Mouse (Mus musculus) layer of hippocampus, adult 11-12 months (tissue): ENCODE results near the gene Ank3.
A peak's percentile ranks its signal among the peaks of the same experiment; 100 is the strongest.

Source experiments
- DNase-seq: peaks from one replicate; pipeline ENCODE4 v3.0.0; 2022; ENCODE audit warnings: low spot score

Ank3 gene

DNA sequence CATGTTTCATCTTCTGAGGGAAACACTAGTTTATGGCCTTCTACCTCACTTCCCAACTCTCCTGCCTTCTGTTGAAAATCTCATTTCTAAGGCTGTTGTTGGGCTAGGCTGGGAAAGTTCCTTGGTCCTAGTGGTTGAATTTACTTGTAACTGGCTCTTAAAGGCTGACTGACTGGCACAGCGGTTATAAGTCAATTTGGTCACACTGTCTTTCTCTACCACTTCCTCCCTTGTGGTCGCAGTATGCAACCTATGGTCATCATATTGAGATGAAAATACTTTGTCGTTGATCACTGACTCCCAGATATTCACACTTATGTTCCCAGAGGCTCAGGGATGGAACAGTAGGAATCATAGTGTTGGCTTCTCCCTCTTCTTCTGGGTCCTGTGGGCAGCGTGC lies 584.1 kb downstream of the Ank3 start:
- no peak for DNase-seq

DNA sequence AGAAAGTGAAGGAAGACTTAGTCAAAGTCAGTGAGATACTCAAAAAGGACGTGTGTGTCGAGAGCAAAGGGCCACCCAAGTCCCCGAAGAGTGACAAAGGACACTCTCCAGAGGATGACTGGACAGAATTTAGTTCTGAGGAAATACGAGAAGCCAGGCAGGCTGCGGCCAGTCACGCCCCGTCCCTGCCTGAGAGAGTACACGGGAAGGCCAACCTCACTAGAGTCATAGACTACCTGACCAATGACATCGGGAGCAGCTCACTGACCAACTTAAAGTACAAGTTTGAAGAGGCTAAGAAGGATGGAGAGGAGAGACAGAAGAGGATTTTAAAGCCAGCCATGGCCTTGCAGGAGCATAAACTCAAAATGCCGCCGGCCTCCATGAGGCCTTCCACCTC lies 588.9 kb downstream of the Ank3 start:
- no peak for DNase-seq

DNA sequence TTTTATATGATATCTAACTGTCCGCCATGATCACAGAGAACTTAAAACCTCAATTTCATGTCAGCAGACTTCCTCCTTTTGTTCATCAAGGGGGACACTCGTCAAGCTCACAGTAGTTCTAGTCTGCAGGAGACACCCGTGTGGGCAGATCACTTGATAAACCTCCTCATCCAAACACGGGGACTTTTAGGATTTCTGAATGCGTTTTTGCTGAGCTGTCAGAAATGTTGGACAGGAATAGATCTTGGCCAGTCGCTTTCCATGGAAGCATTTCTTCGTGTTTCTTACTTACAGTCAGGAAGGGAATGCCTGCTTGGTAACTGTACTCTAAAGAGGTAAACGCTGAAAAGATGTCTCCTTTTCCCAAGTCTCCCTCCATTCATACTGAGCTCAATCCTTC lies 598.5 kb downstream of the Ank3 start:
- no peak for DNase-seq

DNA sequence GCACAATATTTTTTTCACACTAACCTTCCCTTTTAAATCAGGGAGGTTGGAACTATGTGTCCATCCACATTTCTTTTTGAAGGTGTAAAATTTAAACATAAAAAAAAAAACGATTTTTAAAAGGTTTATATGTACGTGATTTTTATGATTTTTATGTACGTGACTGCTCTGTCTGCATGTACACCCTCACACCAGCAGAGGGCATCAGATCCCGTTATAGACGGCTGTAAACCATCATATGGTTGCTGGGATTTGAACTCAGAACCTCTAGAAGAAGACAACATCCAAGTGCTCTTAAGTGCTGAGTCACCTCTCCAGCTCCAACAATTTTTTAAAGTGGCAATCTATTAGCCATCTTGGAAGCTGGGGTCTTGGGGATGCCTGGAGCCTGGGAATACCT lies 605.5 kb downstream of the Ank3 start:
- DNase-seq: no peak

DNA sequence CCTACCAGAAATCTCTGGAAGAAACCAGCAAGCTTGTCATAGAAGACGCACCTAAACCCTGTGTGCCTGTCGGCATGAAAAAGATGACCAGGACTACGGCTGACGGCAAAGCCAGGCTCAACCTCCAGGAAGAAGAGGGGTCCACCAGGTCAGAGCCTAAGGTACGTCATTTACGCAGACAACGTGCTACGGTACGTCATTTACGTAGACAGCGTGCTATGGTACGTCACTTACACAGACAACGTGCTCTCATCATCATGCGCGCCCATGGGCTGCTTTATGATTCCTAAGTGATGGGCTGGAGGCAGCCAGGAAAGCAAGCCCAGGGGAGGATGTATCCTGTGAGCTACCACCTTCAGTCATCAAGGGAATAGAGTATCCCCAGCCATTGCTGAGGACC lies 606.3 kb downstream of the Ank3 start:
- DNase-seq: no peak

DNA sequence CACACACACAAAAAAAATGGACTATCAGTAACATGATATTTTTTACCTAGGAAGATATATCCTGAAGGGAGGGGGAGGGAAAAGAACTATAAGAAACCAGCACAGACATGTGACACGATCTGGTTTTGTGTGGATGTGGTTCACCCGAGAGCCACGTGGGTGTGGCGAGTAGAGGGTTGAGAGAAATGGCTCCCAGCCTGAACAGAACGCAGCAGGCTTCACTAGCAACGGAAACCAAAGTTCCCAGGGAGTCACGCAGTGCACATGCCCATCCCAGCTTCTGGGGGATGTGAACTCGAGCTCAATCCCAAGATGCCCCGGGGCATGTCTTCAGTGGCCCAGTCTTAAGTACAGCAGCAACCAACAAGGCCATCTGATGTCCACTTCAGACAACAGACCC lies 607.8 kb downstream of the Ank3 start:
- DNase-seq: no peak

DNA sequence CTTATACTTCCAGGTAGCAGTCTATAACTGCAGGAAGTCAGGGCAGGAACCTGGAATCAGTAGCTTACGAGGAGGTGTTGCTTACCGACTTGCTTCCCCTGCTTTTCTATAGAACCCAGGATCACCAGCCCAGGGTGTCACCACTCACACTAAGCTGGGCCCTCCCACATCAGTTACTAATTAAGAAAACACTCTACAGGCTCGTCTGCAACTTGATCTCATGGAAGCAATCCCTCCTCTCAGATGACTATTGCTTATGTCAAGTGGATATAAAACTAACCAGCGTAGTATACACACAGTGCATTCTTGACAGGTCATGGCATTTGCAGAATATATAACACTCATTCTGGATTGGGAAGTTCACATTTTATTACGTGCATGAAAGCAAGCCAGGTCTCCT lies 613.2 kb downstream of the Ank3 start:
- no peak for DNase-seq

DNA sequence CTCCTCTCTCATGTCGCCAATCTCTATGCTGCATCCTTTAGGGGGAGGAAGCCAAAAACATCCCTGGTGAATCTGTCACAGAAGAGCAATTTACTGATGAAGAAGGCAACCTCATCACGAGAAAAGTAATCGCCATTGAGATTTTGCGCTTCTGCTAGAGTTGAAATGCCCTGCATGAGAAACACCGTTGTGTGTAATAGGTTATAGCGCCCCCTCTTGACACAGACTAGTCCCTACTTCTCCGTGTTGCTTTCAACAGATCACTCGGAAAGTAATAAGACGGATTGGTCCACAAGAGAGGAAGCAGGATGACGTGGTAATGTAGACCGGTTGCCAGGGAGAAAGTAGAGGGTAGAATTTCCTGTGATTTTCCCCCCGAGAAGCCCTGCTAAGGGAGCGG lies 615.4 kb downstream of the Ank3 start:
- DNase-seq: no peak

DNA sequence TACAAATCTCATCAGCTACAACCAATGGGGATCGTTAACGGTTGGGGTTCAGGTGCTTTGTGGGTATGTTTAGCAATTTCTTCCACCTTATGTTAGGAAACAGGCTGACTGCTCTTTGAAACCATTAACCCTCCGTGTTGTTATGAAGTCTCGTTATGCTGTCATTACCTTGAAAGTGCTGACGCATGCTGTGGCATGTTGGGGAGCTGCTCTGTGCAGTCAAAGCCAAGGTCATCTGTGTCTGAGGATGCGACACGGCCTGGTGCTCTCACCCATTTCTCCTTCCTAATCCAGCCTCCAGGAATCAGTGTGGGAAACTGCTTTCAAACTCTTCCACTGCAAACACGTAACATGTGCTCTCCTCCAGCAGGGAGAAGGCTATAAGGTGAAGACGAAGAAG lies 616.6 kb downstream of the Ank3 start:
- DNase-seq: no peak

DNA sequence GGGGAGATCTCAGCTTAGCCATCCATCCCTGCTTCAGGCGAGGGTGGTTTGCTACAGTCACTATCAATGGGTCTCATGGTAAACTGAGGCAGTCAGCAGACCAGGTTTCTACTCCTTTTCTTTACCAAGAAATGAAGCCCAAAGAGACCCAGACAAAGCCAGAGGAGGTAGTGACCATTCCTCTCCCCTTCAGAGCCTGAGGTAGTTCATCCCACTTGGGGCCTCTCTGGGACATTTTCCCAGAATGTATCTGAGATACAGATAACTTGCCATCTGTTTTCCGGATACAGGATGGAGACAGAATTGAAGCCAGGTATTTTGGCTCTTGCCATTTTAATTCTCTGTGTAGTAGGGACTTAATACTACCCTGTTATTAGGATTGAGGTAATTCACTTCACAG lies 620.1 kb downstream of the Ank3 start:
- no peak for DNase-seq

DNA sequence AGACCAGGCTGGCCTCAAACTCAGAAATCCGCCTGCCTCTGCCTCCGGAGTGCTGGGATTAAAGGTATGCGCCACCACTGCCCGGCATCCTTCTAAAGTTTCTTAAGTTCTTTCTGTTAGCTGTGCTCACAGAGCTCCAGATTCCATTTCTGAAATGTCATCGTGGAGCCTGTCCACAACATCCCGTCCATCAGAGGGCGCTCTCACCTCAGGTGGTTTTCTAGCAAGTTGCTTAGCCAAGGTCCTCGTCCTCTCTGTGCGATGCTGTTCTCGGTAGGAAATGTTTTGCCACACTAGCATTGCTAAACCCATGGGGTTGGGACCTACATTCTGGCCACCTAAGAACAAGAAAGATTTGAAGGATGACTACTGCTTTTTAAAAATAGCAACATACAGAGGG lies 623.1 kb downstream of the Ank3 start:
- peak; percentile 57 for DNase-seq

DNA sequence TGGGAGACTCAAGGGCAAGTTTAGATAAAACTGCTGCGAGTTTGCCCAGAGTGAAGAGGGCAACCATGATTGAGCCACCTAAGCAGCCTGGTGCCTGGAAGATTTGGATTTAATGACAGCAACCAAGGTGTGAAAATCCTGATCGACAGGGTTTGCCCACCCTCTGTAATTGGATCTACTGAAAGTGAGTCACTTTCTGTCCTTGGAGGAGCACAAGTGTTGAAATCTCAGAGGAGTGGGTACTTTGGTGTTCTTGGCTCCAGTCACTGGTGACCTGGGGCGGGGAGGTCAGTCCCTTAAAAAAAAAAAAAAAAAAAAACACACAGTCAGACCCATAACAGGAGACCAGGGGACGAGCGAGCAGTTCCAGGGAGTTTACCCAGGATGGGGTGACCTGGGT lies 624.0 kb downstream of the Ank3 start:
- no peak for DNase-seq

DNA sequence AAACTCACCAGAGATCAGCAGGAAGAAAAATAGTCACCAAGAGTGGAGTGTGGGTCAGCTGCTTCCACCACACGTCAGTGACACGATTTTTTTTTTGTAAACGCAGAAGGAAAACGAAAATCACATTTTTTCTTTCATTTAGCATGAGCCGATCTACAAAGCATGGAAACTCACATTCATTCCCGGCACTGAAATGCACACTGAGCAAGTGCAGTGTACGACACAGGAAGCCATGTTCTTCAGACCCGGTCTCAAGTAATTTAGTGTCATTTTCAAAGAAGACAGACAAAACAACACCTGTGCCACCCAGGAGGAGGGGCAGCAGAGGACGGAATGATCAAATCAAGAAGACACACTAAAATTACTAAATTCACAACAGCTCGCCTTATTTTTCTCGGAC lies 625.3 kb downstream of the Ank3 start:
- no peak for DNase-seq

DNA sequence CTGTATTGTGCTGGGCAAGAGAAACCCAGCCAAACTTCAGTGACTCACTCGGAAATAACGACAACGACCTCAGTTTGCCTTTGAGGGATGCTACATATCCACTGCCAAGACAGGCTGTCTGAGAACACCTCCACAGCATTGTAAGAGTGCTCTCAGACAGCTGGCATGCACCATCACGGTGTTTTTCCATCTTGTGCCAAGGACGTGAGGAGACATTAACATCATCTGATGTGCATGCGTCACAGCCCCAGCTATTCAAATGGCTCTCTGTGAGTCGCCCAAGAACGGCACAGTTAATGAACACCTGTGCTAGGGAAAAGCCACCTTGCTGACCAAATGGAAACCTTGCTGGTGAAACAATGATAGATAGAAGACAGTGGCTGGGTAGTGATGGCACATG lies 633.4 kb downstream of the Ank3 start:
- no peak for DNase-seq

DNA sequence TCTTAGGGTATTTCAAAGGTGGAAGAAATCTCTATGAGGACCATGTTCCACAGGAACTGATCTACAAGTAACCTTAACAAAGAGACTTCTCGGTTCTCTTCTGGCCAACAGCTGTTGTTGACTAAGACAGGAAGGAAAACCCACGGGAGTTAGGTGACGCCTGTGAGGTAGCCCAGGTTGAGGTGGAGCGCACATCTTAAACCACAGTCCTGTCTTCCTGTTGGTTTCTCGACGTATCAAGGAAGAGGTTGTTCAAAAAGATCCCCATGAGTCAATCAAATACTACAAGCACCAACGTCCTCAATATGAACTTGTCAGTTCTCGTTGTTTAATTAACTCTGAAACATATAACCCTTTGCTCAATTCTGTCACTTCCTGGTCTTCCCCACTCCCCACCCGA lies 634.4 kb downstream of the Ank3 start:
- DNase-seq: no peak

DNA sequence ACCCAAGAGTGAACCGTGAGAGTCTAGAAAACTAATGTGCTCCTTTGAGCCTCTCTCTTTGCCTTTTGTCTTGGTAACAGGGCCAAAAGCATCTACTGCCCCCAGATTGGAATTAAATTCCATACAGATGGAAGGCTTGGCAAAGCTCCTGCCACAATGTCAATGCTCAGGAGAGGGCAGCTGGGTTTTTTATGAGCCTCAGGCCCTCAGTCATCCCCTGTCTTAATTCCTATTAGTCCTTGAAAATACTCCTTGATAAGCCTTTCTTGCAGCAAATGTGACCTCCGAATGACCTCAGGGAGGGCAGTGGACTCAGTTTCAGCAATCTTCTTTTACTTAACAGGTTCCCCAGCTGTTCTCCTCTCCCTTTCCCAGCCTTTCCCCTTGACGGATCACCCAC lies 635.3 kb downstream of the Ank3 start:
- DNase-seq: no peak

DNA sequence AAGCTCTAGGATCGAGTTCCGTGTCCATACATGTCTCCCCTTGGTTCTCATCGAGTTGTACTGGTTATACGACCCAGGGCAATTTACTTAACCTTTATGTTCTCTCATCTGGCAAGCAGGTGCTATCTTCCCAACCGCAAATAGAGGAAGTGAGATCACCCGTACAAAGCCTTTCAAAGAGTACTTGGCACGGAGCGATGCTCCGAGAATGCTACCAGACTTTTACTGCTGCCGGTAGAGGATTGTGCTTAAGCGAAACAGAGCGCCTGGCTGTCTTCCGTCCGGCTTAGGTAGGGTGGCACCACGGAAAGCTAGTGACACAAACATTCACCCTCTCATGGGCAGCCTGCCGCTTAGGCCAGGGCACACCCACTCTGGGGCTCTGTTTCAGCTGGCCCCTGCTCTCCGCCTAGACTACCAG lies 641.3 kb downstream of the Ank3 start:
- DNase-seq: no peak

DNA sequence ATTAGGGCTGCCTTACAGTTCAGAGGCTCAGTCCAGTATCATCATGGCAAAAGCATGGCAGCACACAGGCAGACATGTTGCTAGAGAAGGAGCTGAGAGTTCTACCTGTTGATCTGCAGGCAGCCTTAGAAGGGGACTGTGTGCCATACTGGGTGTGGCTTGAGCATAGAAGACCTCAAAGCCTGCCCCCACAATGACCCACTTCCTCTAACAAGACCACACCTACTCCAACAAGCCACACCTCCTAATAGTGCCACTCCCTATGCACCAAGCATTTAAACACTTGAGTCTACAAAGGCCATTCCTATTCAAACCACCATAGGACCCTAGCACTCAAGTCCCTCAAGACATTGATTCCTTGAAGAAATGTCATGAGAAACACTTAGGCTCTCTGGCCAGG lies 643.0 kb downstream of the Ank3 start:
- no peak for DNase-seq

DNA sequence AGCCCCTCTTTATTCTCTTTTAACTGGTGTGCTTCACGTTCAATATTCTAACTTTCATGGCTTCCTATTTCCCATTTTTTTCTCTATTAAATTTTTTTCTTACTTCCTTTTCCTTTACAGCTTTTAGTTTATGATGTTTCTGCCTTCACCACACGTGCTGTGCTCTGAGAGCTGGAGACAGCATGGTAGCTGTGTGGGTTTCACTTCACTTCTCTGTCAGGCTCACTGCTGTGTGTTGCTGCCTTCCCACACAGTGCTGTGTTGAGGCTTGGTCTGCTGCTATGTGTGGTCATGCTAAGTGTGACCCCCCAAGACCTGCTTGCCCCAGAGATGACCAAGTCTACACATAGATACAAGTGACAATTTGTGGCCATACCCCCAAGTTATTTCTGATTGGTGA lies 647.1 kb downstream of the Ank3 start:
- no peak for DNase-seq

DNA sequence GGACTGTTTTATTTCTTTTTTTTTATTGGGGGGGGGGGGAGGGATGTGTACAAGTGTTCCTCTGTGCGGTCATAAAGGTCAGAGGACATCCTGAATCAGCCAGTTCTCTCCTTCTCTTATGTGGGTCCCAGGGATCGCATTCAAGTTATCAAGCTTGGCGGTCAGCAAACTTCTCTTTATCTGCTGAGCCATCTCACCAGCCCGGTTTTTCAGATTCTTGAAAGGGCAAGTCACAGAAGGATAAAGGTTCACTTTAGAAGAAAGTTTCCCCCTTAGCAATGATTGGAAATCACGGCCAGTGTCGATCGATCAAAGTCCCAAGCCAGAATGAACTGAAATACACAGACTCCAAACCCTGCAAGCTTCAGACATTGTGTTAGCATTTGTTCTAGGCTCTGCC lies 651.2 kb downstream of the Ank3 start:
- DNase-seq: no peak

DNA sequence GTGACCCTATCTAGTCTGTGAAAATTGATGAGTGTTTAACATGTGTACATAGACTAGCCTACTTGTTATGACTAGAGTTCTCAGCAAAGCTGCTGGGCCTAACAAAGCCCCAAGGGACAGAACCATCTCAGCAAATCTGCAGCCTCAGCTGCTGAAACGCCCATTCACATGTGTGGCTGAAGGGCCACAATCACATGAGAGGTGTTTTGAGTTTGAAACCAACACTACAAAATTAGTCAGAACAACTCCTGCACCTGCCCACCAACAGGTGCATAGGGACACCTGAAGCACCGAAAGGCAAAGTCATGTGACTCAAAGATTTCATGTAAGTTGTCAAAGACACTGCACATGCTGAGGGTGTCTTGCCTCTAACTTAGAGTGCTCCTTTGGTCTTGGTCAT lies 656.7 kb downstream of the Ank3 start:
- no peak for DNase-seq

DNA sequence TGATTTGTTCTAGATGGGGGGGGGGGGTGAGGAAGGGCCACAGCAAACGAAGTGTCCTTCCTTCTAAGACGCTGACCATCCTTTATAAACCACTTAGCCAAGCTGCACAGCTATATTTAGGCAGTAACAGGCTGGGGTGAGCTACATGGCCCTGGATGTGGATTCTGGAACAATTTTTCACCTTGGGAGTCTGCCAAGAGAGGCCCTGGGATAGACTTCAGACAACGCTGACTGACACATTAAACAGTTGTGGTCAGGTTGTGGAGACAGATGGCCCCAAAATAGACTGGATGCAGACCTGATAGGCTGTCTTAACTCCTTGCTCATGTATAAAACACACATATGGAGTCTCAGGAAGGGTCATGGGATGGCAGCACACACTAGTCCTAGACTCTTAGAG lies 658.5 kb downstream of the Ank3 start:
- DNase-seq: no peak

DNA sequence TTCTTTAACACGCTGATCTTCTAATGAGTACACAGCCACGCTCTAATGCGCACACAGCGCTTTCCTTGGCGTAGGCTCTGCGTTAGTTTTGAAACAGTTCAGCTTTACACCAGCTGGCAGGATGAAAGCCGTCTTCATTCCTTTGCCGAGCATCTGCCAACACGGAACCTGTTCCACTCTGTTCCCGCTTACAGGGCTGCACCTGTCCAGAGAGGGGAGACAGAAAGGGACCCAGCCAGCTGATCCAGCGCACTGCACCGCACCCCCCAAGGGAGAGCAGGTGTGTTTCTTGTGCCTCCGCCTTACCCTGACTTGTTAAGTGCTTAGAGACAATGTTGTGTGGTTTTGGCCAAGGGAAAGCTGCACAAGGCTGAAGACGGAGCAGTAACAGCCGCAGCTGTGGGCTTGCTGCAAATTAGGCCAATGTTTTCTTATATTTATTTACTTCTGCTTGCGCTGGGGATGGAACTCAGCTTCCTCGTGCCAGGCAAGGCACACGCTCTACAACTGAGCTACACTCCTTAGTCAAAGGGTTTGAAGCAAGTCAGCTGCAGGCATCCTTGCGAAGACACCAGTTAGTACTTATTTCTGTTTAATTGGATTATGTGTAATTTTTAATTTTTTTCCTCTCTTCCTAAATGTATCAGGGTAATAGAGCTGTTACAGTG lies 661.6 kb downstream of the Ank3 start:
- DNase-seq: peak; percentile 46

DNA sequence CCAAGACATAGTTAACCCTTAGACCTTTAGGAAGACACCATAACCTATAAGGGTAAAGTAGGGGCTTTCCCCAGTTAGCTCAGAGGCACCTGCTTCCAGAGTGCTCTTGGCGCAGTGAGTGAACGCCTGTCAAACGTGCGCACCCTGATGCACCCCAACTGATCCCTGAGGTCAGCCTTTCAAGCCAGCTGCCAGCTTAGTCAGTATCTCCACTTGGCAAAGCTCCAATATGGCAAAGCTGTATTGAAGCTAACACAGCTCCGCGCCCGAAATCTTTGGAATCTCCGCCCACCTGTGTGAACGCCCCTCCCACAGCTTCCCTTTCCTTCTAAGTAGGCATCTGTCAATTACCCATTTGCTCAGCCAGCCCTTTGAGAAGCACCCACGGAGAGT lies 662.1 kb downstream of the Ank3 start:
- DNase-seq: no peak
